Mouse (Mus musculus) cerebellum, adult 2 months (tissue): ENCODE results near the gene Grb14.

Source experiments
- CTCF ChIP-seq: fragments of 200-500 bp; IDR thresholded peaks from 2 replicates; pipeline ENCODE4 v1.5.1; 2011; ENCODE audit warnings: low read depth, mild to moderate bottlenecking, control low read depth, low read length, moderate library complexity, borderline replicate concordance; ENCODE audit not compliant: insufficient read depth
- POLR2A ChIP-seq: fragments of 200-500 bp; IDR thresholded peaks from 2 replicates; pipeline ENCODE4 v1.6.1; 2011; ENCODE audit warnings: low read length, control low read depth, borderline replicate concordance; ENCODE audit not compliant: insufficient read depth

GRCm38 (mm10) chr2:65007396-65007795 is 17.4 kb downstream of the Grb14 start:
- no peak for TF ChIP-seq POLR2A
- TF ChIP-seq CTCF = no peak
